In the genomic region with DNA sequence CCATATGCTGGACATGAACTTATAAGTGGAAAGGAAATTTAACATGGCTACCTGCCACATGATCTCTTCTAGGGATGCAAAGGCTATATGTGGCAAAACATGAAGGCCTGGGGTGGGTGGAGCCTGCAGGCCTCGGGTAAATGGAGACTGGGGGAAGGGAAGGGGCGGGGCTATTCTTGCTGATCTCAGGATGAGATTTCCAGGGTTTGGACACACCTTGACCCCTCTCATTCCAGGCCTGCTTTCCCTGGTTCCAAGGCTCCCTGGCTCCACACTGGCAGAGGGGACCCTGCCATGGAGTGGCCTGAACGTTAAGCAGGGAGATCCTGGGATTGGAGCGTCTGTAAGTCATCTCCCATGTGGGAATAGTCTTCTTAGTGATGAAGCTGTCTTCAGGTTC, we compare ENCODE assay signal across 24 mouse cellular contexts.
"Had no signal": no experiment of that assay in that cellular context is flagged by ENCODE, and none has a peak within 500 bp of the region (broad histone marks: within the 10 kb centered on the region; RNA-seq: fewer than 3 reads in every experiment).

No protein-coding gene starts in this region.

- H3K9me3 ChIP-seq: forebrain, embryonic 15.5 days; heart, embryonic 13.5 days; heart, embryonic 15.5 days; hindbrain, embryonic 13.5 days; hindbrain, embryonic 15.5 days; kidney, embryonic 15.5 days had no signal

- H3K4me2 ChIP-seq: forebrain, embryonic 15.5 days; heart, embryonic 11.5 days; heart, embryonic 13.5 days; heart, embryonic 15.5 days; hindbrain, embryonic 13.5 days; hindbrain, embryonic 15.5 days; kidney, embryonic 15.5 days; limb, embryonic 12.5 days had no signal

- H3K36me3 ChIP-seq: forebrain, embryonic 15.5 days; heart, embryonic 13.5 days; heart, embryonic 15.5 days; hindbrain, embryonic 13.5 days; hindbrain, embryonic 15.5 days; kidney, embryonic 15.5 days; limb, embryonic 12.5 days had no signal

- H3K4me1 ChIP-seq: forebrain, embryonic 15.5 days; hindbrain, embryonic 15.5 days; limb, embryonic 12.5 days had no signal

- H3K27ac ChIP-seq: forebrain, embryonic 15.5 days; heart, embryonic 13.5 days; heart, embryonic 15.5 days; hindbrain, embryonic 13.5 days; hindbrain, embryonic 15.5 days; hindbrain, postnatal 0 days; kidney, embryonic 15.5 days; kidney, postnatal 0 days; limb, embryonic 12.5 days had no signal

- H3K4me3 ChIP-seq: forebrain, embryonic 15.5 days; heart, embryonic 13.5 days; heart, embryonic 15.5 days; hindbrain, embryonic 13.5 days; hindbrain, embryonic 15.5 days; kidney, embryonic 15.5 days; limb, embryonic 12.5 days had no signal

- DNase-seq: forebrain, postnatal 0 days; gastrocnemius, postnatal 14 days; gastrocnemius, postnatal 36 days; heart, adult 18-20 months; heart, postnatal 14 days; heart, postnatal 36 days; kidney, adult 11 months; kidney, adult 2 months; kidney, adult 9 months; kidney, postnatal 14 days; kidney, postnatal 36 days; layer of hippocampus, adult 9-11 months; layer of hippocampus, postnatal 36 days; left cerebral cortex, postnatal 4 days had no signal

- ATAC-seq: forebrain, embryonic 15.5 days; forebrain, postnatal 0 days; hindbrain, postnatal 0 days had no signal

- H3K9ac ChIP-seq: forebrain, embryonic 15.5 days; forebrain, postnatal 0 days; heart, embryonic 13.5 days; heart, embryonic 15.5 days; hindbrain, embryonic 13.5 days; hindbrain, embryonic 15.5 days; kidney, embryonic 15.5 days; limb, embryonic 12.5 days had no signal

- H3K27me3 ChIP-seq: forebrain, embryonic 15.5 days; heart, embryonic 13.5 days; heart, embryonic 15.5 days; hindbrain, embryonic 13.5 days; hindbrain, embryonic 15.5 days; kidney, embryonic 15.5 days; limb, embryonic 12.5 days had no signal
